Mouse (Mus musculus): ENCODE measurements around the gene Tmem117.

The Tmem117 gene

GRCm38 (mm10) chr15:94628830-94629601 is at the start of gene Tmem117:
Gene Tmem117, plus strand, starts transcription at chr15:94629232.
- no peak for DNase-seq (ENCODE audit: low spot score in 2 of 2)

GRCm38 (mm10) chr15:94582000-94582593 is 46.9 kb upstream of the Tmem117 start:
- DNase-seq (ENCODE audit: low spot score in 2 of 2) = no peak

- DNase-seq (ENCODE audit: low spot score in 2 of 2) = no peak
Measured at GRCm38 (mm10) chr15:94583153-94583552, 45.9 kb upstream of the Tmem117 start.

DNA sequence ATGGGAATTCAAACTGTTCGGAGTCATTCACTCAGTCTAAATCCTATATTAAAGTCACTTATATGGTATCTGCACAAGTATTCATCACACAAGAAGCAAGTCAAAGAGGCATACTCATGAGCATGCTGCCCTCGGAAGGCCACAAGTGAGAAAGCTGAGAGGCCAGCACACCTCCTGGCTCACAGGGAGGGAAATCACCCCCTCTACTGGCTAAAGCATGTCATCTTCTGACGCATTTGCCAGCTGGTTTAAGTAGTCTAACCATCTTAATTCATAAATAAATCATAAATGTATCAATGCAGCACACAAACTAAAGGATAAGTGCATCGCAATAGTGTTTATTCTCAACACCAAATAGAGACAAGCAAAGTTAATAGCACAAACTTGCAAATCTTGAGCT is 44.3 kb upstream of the Tmem117 start:
- DNase-seq (ENCODE audit: low spot score in 2 of 2) = no peak

- DNase-seq (ENCODE audit: low spot score in 2 of 2) = no peak
Measured at GRCm38 (mm10) chr15:94587826-94588715, 41.0 kb upstream of the Tmem117 start.

DNA sequence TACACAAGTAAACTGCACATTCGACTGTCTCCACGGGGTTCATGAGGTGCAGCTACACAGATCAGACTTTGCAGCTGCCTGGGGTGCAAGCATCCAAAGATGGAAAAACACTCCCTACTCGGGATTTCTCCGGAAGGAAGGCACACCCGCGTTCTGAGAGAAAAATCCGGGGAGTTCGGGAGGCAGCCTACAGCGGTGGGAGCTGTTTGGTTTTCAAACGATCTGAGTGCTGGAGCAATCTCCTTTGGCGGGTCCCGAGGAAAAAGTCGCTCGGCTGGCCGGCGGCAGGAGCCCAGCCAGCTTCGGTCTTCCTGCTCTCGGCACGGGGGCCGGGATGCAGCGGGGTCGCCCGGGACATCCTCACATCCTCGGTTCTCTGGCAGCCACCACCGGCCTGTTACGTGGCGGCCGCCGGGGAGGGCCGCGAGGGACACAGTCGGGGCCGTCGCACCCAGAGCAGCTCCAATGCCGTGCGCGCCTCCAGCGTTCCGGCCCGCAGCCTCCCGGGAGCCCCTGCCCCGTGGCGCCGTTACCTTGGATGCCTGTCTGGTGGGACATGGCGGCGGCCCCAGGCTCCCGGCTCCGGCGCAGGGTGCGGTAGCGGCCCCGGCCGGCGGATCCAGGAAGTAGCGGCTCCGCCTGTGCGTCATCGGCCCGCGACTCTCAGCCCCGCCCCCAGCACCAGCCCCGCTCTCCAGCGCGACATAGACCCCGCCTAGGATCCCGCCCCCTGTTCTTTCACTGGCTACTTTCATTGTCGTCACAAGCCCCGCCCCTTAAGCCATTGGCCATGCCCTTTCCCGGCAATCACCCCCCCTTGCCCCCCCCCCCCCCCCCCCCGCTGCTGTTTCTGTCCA is 39.6 kb upstream of the Tmem117 start, which contains the start of gene Twf1:
Gene Twf1, minus strand, starts transcription at position 671 of the 857 bp plus-strand sequence.
- peak; percentile 96 to 98 for DNase-seq (ENCODE audit: low spot score in 2 of 2)

DNA sequence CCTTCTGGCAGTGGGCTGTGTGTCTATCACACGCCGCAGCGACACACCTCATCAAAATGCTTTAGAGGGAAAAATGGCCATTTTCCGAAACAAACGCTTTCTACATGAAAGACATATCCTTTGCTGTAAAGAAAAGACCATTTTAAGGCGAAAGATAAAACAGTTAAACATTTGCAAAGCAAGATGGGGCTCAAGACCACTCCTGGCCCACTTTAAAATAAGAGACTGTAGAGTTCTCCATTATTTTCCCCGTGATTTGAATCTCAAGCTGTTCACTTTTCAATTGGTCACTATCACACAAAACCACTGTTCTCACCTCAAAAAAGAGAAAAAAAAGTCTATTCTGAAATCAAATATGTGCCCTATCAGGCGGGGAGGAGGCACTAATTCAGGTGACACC is 38.9 kb upstream of the Tmem117 start:
- DNase-seq (ENCODE audit: low spot score in 2 of 2) = no peak

GRCm38 (mm10) chr15:94591356-94591755 is 37.7 kb upstream of the Tmem117 start:
- DNase-seq (ENCODE audit: low spot score in 2 of 2) = no peak

DNA sequence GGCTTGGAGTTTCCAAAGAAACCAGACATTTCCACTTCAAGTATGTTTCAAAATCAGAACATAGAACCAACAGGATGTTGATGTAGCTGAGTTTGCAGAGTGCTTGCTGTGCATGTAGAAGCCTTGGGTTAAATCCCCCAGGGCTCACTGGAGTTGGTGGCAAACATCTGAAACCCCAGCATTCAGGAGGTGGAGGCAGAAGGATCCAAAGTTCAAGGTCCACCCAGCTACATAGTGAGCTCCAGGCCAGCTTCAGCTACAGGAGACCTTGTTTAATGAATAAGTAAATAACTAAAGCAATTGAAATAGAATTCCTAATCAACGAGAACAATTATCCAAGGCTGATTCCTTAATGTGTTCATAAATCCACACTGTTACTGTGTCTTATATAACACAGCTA is 35.4 kb upstream of the Tmem117 start:
- DNase-seq (ENCODE audit: low spot score in 2 of 2) = no peak

DNA sequence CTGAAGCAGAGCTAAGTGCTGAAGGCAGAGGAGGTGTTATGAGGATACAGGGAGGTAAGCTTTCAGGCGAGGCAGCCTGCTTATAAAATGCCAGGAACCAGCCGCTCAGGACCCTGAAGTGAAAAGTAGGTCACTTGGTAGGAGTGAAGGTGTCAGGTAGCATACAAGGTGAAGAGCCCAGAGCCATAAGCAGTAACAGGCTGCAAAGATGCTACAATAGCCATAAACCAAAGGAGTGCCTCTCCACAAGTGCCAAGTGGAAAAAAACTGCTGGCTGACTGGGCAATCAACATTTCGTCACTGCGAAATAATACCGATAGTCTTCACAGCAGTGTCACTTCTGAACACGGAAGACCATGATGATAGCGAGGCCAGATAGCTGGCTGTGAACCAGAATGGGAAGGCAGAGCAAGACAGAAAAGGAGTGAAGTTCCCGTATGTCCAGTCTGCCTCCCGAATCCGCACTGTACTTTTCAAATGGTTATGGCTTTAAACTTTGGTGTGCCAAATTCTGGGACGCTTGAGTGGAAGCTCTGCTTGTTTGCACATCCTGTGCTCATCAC is 28.8 kb upstream of the Tmem117 start:
- DNase-seq (ENCODE audit: low spot score in 2 of 2) = no peak

DNA sequence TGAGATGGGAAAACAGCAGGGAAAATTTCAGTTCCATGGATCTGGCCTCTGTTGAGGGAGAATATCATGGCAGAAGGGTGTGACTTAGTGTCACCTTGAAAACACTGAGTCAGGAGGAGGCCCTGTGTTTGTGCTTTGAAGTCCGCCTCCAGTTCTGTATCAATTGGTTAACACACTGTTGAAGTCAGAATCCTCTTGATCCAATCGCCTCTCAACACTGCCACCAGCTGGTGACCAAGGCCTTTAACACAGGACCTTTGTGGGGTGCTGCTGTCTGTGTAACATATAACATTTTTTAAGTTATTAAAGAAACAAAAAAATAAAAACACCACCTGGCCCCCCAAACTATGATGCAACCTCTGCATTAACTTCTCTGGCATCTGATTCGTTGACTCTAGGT is 27.7 kb upstream of the Tmem117 start:
- peak in 1 of 2 experiments; percentile 23 for DNase-seq (ENCODE audit: low spot score in 2 of 2)

GRCm38 (mm10) chr15:94602441-94602840 is 26.6 kb upstream of the Tmem117 start:
- DNase-seq (ENCODE audit: low spot score in 2 of 2) = no peak

GRCm38 (mm10) chr15:94607768-94608167 is 21.3 kb upstream of the Tmem117 start:
- no peak for DNase-seq (ENCODE audit: low spot score in 2 of 2)

DNA sequence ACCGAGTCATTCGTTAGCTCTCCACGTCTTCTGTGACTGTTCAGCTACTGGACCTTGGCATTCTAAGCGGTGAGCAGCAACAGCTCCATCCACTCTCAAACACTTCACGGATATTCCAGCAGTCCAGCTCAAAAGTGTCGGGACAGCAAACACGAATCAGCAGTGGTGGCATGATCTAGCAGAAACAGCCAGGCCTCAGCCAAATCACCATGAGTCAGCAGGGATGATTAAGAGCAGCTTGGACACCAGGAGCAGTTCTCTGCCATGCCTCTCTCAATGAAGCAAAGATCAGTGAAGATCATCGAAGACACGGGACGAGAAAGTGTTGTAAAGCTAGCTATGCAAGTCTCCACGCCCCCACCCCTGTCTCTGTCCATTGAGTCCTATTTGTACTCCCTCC is 13.0 kb upstream of the Tmem117 start:
- DNase-seq (ENCODE audit: low spot score in 2 of 2) = no peak

GRCm38 (mm10) chr15:94620909-94621308 is 8.1 kb upstream of the Tmem117 start:
- DNase-seq (ENCODE audit: low spot score in 2 of 2) = no peak

DNA sequence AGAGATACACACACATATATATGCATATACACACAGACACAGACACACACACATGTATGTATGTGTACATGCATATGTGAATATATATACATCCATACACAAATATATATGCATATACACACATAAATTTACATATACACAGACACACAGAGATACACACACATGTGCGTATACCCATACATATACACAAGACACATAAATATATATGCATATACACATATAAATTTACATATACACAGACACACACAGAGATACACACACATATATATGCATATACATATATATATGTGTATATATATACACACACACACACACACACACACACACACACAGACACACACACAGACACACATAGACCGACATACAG is 586 bp upstream of the Tmem117 start:
- DNase-seq (ENCODE audit: low spot score in 2 of 2) = no peak

DNA sequence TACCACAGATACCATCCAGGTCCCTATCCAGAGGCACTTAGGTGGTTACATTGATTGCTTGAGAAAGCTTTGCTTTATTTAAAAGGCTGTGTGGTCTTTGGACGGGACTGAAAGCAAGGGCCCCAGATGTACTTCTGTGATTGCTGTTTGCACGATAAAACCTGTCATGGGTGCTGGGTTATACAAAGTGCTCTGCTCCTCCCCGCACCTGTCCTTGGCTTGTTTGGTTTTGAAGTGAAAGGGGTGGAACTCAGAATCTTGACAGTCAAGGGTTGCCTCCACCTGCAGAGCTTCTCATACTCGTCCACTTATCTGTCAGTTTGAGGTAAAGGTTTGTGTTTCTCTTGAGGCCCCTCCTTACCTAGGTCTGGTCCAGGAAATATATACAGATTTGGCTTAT is 1.5 kb downstream of the Tmem117 start:
- DNase-seq (ENCODE audit: low spot score in 2 of 2) = no peak

DNA sequence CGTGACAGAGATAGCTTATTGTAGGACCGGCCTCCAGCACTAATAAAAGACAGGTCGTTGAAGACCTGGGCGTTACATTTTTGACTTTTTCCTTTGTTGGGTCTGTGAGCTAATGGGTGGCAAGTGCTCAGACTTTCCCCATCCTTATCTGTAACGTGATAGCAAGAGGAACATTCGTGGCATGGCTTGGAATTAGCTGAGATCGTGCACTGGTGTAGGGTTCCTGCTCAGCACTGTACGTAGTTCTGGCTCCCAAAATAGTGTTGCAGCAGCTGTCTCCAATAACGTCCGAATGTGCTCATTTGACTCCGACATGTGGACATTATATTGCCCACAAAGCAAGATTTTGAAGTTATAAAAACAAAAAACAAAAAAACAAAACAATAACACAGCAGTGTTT is 5.5 kb downstream of the Tmem117 start:
- no peak for DNase-seq (ENCODE audit: low spot score in 2 of 2)

- DNase-seq (ENCODE audit: low spot score in 2 of 2) = no peak
Measured at GRCm38 (mm10) chr15:94638207-94638606, 9.2 kb downstream of the Tmem117 start.

DNA sequence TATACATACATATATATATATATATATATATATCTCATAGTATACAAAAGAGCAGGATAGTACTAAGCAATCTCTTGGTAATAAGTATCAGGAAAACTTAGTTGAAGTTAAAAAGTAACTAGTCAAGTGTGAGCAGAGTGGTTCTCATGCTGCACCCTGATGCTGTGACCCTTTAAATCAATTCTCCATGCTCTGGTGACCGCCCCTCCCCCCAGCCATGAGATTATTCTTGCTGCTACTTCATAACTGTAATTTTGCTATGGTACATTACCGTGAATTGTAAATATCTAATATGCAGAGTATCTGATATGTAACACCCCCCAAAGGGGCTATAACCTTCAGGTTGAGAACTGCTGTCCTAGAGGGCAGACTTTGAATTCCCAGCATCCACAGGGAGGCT is 10.1 kb downstream of the Tmem117 start:
- no peak for DNase-seq (ENCODE audit: low spot score in 2 of 2)

- no peak for DNase-seq (ENCODE audit: low spot score in 2 of 2)
Measured at GRCm38 (mm10) chr15:94646012-94646411, 17.0 kb downstream of the Tmem117 start.
